Mouse (Mus musculus) naive thymus-derived CD4-positive, alpha-beta T cell, adult 5 months (primary cell): ENCODE measurements around the gene Gm21738. TPM values are rescaled to one million over a fixed set of nuclear protein-coding genes. Genes with fewer than 3 reads are reported as not detected.

Source experiments
- polyA plus RNA-seq: library from polyadenylated mRNA; unstranded; fragments of 100-300 nt; shearing (Covaris generic); gene quantifications from one replicate; pipeline ENCODE4 v1.2.1, GENCODE M21; 2017

Gm21738 gene
- polyA plus RNA-seq = 13.6 TPM

GRCm38 (mm10) chr14:19418830-19419229 lies at the start of gene Gm21738:
Gene Gm21738, minus strand, starts transcription at chr14:19418930.

Other genes starting within 250 kb of the Gm21738 start
- not detected for gene Gm2244, start 131.0 kb upstream of the Gm21738 start, polyA plus RNA-seq
- gene Gm2237, start 166.2 kb upstream of the Gm21738 start, polyA plus RNA-seq = 0.22 TPM
- not detected for gene Gm5458, start 183.7 kb upstream of the Gm21738 start, polyA plus RNA-seq